Mouse (Mus musculus) kidney, adult 9 months (tissue): ENCODE data around the gene Rusc2.

Experiments used
- DNase-seq: peaks from one replicate; pipeline ENCODE4 v3.0.0; 2022

Rusc2 gene

GRCm38 (mm10) chr4:43447251-43447650, 65.5 kb downstream of the Rusc2 start:
- DNase-seq: no peak

- no peak for DNase-seq
Measured at GRCm38 (mm10) chr4:43448554-43448953, 66.8 kb downstream of the Rusc2 start.

DNA sequence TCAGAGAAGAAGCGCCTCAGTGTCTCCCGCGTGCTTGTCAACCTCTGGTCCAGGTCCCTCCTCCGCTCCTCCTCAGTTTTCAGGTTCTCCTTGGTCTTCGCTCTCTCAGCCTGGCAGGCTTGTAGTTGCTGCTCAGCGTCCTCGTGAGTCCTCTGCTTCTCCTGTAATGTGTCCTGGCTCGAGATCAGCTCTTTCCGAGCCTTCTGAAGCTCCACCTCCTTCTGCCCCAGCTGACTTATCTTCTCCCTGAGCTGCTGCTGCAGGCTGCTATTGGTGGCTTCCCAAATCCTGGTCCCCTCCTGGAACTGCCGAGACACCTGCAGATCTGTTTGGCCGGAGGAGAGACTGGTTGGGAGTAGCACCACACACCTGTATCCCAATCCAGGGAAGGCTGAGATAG, 70.5 kb downstream of the Rusc2 start:
- DNase-seq: no peak

DNA sequence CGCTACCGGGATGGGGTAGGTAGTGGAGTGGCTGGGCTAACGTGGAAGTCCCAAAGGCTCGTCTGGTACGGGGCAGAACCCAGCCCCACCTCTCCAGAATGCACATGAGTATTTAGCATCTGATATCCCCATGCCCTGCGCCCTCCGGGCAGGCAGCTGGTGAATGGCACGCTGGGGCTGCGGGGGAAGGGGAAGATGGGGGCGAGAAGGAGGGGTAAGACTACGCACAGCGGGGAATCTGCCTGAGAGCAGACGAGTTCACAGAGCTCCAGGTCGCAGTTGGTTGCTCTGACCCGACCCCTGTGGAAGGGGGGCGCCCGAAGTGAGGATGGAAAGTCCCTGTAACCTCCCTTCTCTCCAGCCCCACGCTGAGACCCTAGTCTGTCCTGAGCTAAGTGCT, 71.6 kb downstream of the Rusc2 start:
- no peak for DNase-seq

- DNase-seq: no peak
Measured at GRCm38 (mm10) chr4:43454041-43454836, 72.5 kb downstream of the Rusc2 start, which contains the start of gene Cd72. Gene Cd72, minus strand, starts transcription at chr4:43454628.

- DNase-seq: no peak
Measured at GRCm38 (mm10) chr4:43456470-43456869, 74.7 kb downstream of the Rusc2 start.

DNA sequence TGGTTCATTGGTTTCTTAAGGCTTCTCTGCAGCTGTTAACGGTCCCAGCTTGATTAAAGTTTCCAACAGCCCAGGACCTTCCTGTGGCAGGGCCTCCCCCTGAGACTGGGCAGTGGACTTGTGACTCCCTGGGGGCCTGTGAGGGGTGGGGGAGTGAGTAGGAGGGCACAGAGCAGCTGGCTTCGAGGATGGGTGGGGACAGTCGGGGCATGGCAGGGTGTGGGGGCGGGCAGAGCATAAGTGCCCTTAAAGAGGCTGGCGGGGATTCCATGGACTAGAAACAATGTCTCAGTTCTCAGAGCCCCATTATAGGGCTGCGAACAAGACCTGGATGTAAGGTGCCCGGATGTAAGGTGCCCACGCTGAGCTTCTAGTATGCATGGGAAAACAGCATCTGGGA, 75.3 kb downstream of the Rusc2 start:
- no peak for DNase-seq

- no peak for DNase-seq
Measured at GRCm38 (mm10) chr4:43463102-43463501, 81.3 kb downstream of the Rusc2 start.

DNA sequence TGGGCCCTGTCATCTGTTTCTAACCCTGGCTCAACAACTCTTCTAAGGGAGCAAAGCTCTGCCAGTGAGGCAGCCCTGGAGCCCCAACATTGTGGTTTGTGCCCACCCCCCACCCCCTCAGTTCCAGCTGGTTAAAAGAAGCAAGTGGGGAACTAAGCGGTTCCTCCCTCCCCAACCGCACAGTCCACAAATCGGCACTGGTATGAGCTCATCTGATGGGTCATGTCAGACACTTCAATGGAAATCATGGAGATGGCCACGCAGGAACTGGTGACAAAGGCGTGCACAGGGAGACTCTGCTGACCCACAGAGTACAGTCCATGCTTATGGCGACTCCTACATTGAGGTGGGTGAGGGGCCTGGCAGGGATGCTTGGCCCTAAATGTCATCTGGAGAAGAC, 84.2 kb downstream of the Rusc2 start:
- DNase-seq: no peak

- no peak for DNase-seq
Measured at GRCm38 (mm10) chr4:43466872-43467271, 85.1 kb downstream of the Rusc2 start.

DNA sequence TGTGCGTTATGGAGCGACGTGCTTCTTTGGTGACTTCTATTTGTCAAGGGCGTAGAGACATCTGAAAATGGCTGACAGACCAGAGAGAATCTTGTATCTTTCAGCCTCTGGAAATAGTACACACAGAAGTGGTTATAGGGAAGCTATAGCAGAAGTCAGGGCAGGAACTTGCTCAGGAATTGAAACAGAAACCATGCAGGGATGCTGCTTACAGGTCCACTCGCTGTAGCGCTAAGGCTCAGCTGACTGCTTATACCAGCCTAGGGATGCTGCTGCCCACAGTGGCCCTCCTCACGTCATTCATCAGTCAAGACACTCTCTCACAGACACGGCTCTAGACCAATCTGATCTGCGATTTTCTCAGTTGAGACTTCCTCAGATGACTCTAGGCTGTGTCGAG, 88.5 kb downstream of the Rusc2 start:
- no peak for DNase-seq

DNA sequence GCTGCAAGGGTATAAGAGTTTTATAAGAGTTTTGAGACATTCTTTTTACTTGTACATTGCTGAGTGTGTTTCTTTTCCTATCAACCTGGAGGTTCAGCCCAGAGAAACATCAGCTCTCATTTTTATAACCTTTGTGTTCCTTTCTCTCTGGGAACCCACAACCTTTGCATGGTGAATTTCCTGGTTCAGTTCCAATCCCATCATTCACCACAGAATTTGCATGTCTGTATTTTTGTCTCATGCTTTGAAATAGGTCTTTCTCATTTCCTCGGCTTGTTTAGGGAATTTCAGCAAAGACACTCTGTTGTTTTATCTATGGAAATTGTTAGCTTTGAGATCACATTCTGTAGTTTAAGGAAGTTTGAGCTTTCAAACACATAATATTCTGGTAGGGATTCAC, 91.9 kb downstream of the Rusc2 start:
- no peak for DNase-seq

DNA sequence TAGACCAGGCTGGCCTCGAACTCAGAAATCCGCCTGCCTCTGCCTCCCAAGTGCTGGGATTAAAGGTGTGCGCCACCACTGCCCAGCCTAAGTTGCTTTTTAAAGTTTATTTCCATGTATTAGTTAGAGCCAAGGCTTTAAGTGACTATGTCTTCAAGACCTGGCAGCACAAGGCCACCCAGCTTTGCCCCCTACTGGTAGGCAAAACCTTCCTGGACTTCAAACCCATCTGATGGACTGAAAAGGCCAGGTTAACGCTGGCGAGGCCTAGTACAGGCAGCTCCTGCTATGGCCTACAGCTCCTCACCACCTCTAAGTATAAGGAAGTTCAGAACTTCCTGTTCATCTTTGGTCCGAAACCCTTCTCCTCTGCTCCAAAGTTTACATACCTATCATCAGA, 94.8 kb downstream of the Rusc2 start:
- DNase-seq: peak; percentile 61
